Mouse (Mus musculus) testis, adult 2 months (tissue): Measurements from ENCODE around the gene Rab11b. TPM values are rescaled to one million over a fixed set of nuclear protein-coding genes. Genes with fewer than 3 reads are reported as not detected.
A peak's percentile ranks its signal among the peaks of the same experiment; 100 is the strongest.

Source experiments
- H3K27ac ChIP-seq: fragments of 200-500 bp; 2 replicates; pipeline ENCODE4 v1.5.1; 2012; ENCODE audit warnings: low read depth, low read length; ENCODE audit not compliant: control insufficient read depth, insufficient read depth
- H3K27me3 ChIP-seq: fragments of 200-500 bp; 2 replicates; pipeline ENCODE4 v1.6.1; 2012; ENCODE audit warnings: mild to moderate bottlenecking, low read length, moderate library complexity; ENCODE audit not compliant: control insufficient read depth, insufficient read depth
- H3K36me3 ChIP-seq: fragments of 200-500 bp; 2 replicates; pipeline ENCODE4 v1.6.1; 2012; ENCODE audit warnings: mild to moderate bottlenecking, low read length; ENCODE audit not compliant: control insufficient read depth, insufficient read depth
- H3K4me1 ChIP-seq: fragments of 200-500 bp; 2 replicates; pipeline ENCODE4 v1.6.1; 2012; ENCODE audit warnings: low read length; ENCODE audit not compliant: control insufficient read depth, insufficient read depth
- H3K4me3 ChIP-seq: fragments of 200-500 bp; 2 replicates; pipeline ENCODE4 v1.5.1; 2012; ENCODE audit warnings: low read depth, mild to moderate bottlenecking, low read length, moderate library complexity, mixed read lengths; ENCODE audit not compliant: control insufficient read depth
- CTCF ChIP-seq: fragments of 200-500 bp; IDR thresholded peaks from 2 replicates; pipeline ENCODE4 v1.5.1; 2012; ENCODE audit warnings: low read depth, mild to moderate bottlenecking, inconsistent platforms, low read length, moderate library complexity; ENCODE audit not compliant: control insufficient read depth, insufficient read depth, insufficient replicate concordance
- POLR2A ChIP-seq: fragments of 200-500 bp; IDR thresholded peaks from 2 replicates; pipeline ENCODE4 v1.6.1; 2012; ENCODE audit warnings: low read depth, mild to moderate bottlenecking, inconsistent platforms, low read length, moderate library complexity; ENCODE audit not compliant: control insufficient read depth
- polyA plus RNA-seq: library from polyadenylated mRNA; depleted of rRNA; stranded (reverse); fragments of >200 nt; gene quantifications from 2 replicates; pipeline ENCODE4 v1.2.3, GENCODE M21; 2012; rRNA removed

Rab11b gene
- 184 and 196 TPM in 2 replicates for polyA plus RNA-seq

DNA sequence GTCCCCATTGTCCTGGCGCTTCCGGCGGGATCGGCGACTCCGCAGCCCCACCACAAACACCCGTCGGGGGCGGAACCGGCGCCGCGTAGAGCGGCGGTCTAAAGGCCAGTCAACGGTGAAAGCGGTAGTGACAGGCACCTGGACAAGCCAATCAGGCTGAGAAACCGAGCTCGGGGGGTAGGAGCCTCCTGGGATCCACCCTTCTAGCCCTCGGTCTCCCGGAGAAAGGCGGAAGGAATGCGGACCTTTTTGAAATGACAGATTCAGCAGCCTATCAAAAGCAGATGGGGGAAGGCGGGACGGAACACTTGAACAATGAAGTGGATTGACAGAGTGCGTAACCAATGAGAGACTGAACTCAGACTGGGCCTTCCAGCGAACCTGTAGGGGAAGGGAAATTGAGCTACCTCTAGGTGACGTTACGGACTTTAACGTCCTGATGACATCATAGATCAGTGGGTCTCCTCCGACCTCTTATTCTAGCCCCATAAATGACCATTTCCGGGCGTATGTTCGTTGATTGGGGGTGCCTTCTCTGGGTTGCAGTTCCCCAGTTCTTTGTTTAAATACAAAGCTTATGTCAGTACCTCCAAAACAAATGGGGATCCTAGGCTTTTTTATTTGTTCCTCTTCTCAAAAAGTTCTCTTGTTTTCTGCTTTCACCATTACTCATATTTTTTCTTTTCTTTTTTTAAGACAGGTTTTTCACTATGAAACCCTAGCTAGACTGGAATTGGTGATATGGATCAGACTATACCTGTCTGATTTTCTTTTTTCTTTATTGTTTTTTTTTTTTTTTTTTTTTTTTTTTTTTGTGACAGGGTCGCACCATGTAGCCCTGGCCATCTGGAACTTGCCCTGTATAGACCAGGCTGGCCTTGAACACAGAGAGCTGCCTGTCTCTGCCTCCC is at the start of gene Rab11b:
Rab11b (minus strand) TSS at position 276 of the 911 bp plus-strand sequence.
- peak; percentile 74 for TF ChIP-seq POLR2A
- no peak for TF ChIP-seq CTCF
- peak within 1 kb of the TSS; percentile 99 for H3K27ac ChIP-seq
- H3K36me3 ChIP-seq = peaks cover 1% of the 10 kb centered on the region
- peaks cover 14% of the 10 kb centered on the region for H3K4me1 ChIP-seq
- H3K4me3 ChIP-seq = peak within 1 kb of the TSS; percentile 97
- no peaks in the 10 kb centered on the region for H3K27me3 ChIP-seq

DNA sequence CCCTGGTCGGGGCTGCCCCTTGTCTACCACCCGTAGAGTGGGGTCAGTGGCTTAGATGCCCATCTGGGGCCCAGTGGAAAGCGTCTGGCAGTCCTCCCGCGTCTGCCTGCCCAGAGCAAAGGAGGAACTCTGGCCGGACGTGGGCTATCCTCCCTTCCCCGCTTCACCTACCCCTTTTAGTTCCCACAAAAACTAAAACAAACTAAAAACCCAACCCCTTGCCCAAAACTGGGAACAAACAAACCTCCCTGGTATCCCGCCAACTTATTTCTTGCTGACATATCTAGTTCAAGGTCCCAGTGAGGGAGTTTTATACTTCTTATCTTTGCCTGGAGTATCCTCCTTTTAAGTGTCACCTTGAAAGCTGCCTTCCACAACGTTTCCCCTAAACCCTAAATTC is 47.9 kb upstream of the Rab11b start:
- no peaks in the 10 kb centered on the region for H3K36me3 ChIP-seq
- H3K4me3 ChIP-seq = no peak overlapping the region
- TF ChIP-seq POLR2A = no peak
- no peak for TF ChIP-seq CTCF

DNA sequence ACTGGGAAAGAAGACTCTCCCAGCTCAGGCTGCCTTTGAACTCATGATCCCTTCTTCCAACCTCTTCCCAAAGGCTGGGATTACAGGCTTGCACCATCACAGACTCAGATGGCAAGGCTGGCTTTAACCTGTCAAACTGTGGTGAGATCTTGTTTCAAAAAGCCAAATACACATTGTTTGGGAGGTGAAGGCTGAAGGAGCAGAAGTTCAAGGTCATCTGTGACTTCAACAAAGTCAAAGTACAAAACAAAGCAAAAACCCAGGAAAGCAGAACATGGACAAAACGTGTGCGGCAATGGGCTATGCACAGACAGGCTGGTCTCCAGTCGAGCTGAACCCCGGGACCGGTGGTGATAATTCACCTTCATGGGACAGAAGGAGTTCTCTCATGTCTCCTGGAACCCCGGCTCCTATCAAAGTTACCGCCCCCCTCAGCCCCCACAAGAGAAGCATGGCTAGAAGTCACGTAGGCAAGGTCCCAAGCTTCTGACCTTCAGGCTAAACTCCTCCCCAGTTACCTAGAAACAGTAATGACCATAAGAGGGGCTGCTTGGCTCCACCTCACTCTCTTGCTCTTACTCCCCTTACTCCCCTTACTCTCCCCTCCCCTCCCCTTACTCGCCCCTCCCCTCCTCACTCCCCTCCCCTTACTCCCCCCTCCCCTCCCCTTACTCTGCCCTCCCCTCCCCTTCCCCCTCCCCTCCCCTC is 47.0 kb upstream of the Rab11b start:
- H3K4me1 ChIP-seq = peaks cover 12% of the 10 kb centered on the region
- no peak for TF ChIP-seq POLR2A
- H3K4me3 ChIP-seq = no peak overlapping the region
- no peaks in the 10 kb centered on the region for H3K36me3 ChIP-seq
- H3K27me3 ChIP-seq = no peaks in the 10 kb centered on the region
- no peak overlapping the region for H3K27ac ChIP-seq

More for the DNA sequence above, 47.9 kb upstream of the Rab11b start:
- Histone ChIP-seq H3K27ac (no peak overlapping the region), H3K27me3 (no peaks in the 10 kb centered on the region), H3K4me1 (peaks cover 12% of the 10 kb centered on the region)

DNA sequence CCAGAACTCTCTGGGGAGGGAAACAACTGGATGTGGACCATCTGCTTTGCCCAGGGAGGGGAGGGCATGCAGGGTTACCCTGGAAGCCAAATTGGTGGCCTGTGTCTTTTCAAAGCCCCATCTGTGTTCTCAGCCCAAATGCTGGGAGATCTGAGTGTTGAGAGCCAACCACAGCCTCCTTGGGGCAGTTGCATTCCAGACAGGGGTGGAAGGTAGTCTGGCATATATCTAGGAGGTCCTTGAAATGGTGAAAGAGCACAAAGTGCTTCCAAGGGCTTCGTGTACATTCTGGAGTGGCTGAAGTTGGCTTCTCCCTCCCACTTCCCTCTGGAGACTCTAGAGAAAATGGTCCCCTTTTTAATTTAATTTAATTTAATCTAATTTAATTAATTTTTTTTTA is 44.4 kb upstream of the Rab11b start:
- no peaks in the 10 kb centered on the region for H3K27me3 ChIP-seq
- H3K4me3 ChIP-seq = no peak overlapping the region
- no peaks in the 10 kb centered on the region for H3K36me3 ChIP-seq
- TF ChIP-seq POLR2A = no peak
- TF ChIP-seq CTCF = no peak
- H3K4me1 ChIP-seq = peaks cover 3% of the 10 kb centered on the region
- H3K27ac ChIP-seq = no peak overlapping the region

DNA sequence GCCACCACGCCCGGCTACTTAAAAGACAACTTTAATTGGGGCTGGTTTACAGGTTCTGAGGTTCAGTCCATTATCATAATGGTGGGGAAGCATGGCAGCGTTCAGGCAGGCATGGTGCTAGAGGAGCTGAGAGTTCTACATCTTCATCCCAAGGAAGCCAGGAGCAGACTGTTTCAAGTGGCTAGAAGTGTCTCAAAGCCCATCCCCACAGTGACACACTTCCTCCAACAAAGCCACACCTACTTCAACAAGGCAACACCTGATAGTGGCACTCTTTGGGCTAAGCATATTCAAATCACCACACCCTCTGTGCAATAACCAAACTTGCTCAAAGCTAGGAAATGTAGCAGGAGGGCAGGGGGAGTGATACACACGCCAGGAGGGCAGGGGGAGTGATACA is 43.9 kb upstream of the Rab11b start:
- Histone ChIP-seq H3K27ac (no peak overlapping the region), H3K27me3 (no peaks in the 10 kb centered on the region), H3K4me1 (peaks cover 3% of the 10 kb centered on the region), H3K4me3 (no peak overlapping the region), H3K36me3 (no peaks in the 10 kb centered on the region)
- TF ChIP-seq CTCF (no peak), POLR2A (no peak)

DNA sequence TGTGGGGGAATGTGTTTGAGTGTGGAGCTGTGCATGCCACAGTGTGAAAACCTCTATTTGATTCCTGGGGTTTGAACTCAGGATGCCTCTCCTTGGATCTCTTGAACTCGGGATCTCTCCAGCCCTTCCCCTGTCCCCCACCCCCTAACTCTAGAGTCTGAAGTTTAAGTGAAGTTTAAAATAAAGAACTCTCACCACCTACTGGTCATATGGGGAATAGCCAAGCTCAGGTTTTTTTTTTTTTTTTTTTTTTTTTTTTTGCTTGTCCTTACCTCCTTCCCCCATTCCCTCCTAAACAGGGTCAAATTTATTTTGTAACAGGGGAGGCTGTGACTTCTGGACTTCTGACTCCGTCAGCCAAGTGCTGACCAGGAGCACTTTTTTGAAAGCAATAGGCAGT is 41.9 kb upstream of the Rab11b start:
- H3K27me3 ChIP-seq = no peaks in the 10 kb centered on the region
- H3K4me1 ChIP-seq = no peaks in the 10 kb centered on the region
- H3K4me3 ChIP-seq = no peak overlapping the region
- no peaks in the 10 kb centered on the region for H3K36me3 ChIP-seq
- H3K27ac ChIP-seq = no peak overlapping the region
- TF ChIP-seq CTCF (no peak), POLR2A (no peak)

DNA sequence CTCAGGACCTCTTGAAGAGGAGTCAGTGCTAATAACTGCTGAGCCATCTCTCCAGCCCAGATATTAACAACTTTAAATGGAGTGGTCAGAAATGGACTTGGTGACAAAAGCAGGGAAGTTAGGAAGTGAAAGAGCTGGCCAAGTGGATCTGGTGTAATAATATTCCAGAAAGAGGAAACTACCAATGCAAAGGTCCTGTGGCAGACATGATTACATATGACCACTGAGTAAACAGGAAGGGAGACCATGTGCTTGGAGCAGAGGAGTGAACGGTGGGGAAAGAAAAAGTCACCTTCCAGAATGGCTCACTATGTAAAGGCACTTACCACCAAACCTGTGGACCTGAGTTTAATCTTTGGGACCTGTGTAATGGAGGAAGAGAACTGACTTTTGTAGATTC is 38.9 kb upstream of the Rab11b start:
- Histone ChIP-seq H3K27me3 (no peaks in the 10 kb centered on the region), H3K27ac (no peak overlapping the region), H3K4me3 (no peak overlapping the region), H3K4me1 (no peaks in the 10 kb centered on the region), H3K36me3 (no peaks in the 10 kb centered on the region)
- TF ChIP-seq CTCF = no peak
- TF ChIP-seq POLR2A = no peak
